Mouse (Mus musculus): Measurements from ENCODE around the gene Ccdc12. TPM values are rescaled to one million over a fixed set of nuclear protein-coding genes. Genes with fewer than 3 reads are reported as not detected.

Gene Ccdc12
- total and polyA plus RNA-seq, 2 experiments from 2014 or later: 25.0 to 102 TPM

- Histone ChIP-seq H3K27me3 (ENCODE audit: insufficient read depth, low read length) (no peaks in the 10 kb centered on the region), H3K4me2 (ENCODE audit: low read depth, low read length, poor library complexity, severe bottlenecking) (peak overlapping the region; percentile 67), H3K36me3 (ENCODE audit: insufficient read depth, low read length) (peaks cover 41% of the 10 kb centered on the region), H3K9me3 (ENCODE audit: low read length) (no peaks in the 10 kb centered on the region), H3K27ac (ENCODE audit: low read depth, low read length) (no peak overlapping the region), H3K9ac (replicated peaks; ENCODE audit: low read length, poor library complexity, severe bottlenecking) (peak overlapping the region; percentile 50; the same call in 1 of the 2 replicates), H3K4me1 (ENCODE audit: insufficient read depth, low read length) (peaks cover 5% of the 10 kb centered on the region), H3K4me3 (ENCODE audit: low read depth, low read length) (peak overlapping the region; percentile 38)
- no peak for TF ChIP-seq CTCF (IDR thresholded peaks at IDR 0.05)
- WGBS: 41% methylated on average over 8 of the region's 8 CpGs
- ATAC-seq (ENCODE audit: low FRiP score) (no peak), DNase-seq (ENCODE audit: low spot score) (no peak)
Observed at GRCm38 (mm10) chr9:110623416-110624195, 32.7 kb upstream of the Ccdc12 start.

- H3K4me2 ChIP-seq (ENCODE audit: low read depth, low read length, poor library complexity, severe bottlenecking): peak within 1 kb of the TSS; percentile 67
- ATAC-seq (ENCODE audit: low FRiP score) (peak; percentile 93), DNase-seq (ENCODE audit: low spot score) (peak; percentile 94)
- H3K27ac ChIP-seq (ENCODE audit: low read depth, low read length): peak within 1 kb of the TSS; percentile 74
- peak within 1 kb of the TSS; percentile 50 for H3K9ac ChIP-seq (replicated peaks; ENCODE audit: low read length, poor library complexity, severe bottlenecking)
- no peaks in the 10 kb centered on the region for H3K27me3 ChIP-seq (ENCODE audit: insufficient read depth, low read length)
- peaks cover 5% of the 10 kb centered on the region for H3K4me1 ChIP-seq (ENCODE audit: insufficient read depth, low read length)
- H3K4me3 ChIP-seq (ENCODE audit: low read depth, low read length): peak within 1 kb of the TSS; percentile 38
- WGBS: under 1% methylated on average over 41 of the region's 41 CpGs
- TF ChIP-seq CTCF (IDR thresholded peaks at IDR 0.05): no peak
- H3K36me3 ChIP-seq (ENCODE audit: insufficient read depth, low read length): peaks cover 38% of the 10 kb centered on the region
- H3K9me3 ChIP-seq (ENCODE audit: low read length): no peaks in the 10 kb centered on the region
Observed at GRCm38 (mm10) chr9:110624361-110625166, 31.7 kb upstream of the Ccdc12 start, which contains the start of gene Nradd. Gene Nradd (minus strand): TSS chr9:110624452.

GRCm38 (mm10) chr9:110625350-110625908 is 30.9 kb upstream of the Ccdc12 start:
- Histone ChIP-seq H3K27me3 (ENCODE audit: insufficient read depth, low read length) (no peaks in the 10 kb centered on the region), H3K36me3 (ENCODE audit: insufficient read depth, low read length) (peaks cover 36% of the 10 kb centered on the region), H3K9me3 (ENCODE audit: low read length) (no peaks in the 10 kb centered on the region), H3K4me1 (ENCODE audit: insufficient read depth, low read length) (peaks cover 5% of the 10 kb centered on the region), H3K4me2 (ENCODE audit: low read depth, low read length, poor library complexity, severe bottlenecking) (peak overlapping the region; percentile 67), H3K27ac (ENCODE audit: low read depth, low read length) (peak overlapping the region; percentile 74), H3K4me3 (ENCODE audit: low read depth, low read length) (peak overlapping the region; percentile 38), H3K9ac (replicated peaks; ENCODE audit: low read length, poor library complexity, severe bottlenecking) (peak overlapping the region; percentile 50)
- WGBS: 68% methylated on average over 11 of the region's 11 CpGs
- no peak for TF ChIP-seq CTCF (IDR thresholded peaks at IDR 0.05)
- DNase-seq (ENCODE audit: low spot score): no peak
- ATAC-seq (ENCODE audit: low FRiP score): no peak

- WGBS: 94% methylated on average over 15 of the region's 15 CpGs
- Histone ChIP-seq H3K27me3 (ENCODE audit: insufficient read depth, low read length) (no peaks in the 10 kb centered on the region), H3K36me3 (ENCODE audit: insufficient read depth, low read length) (peaks cover 33% of the 10 kb centered on the region), H3K4me1 (ENCODE audit: insufficient read depth, low read length) (peaks cover 2% of the 10 kb centered on the region), H3K4me2 (ENCODE audit: low read depth, low read length, poor library complexity, severe bottlenecking) (no peak overlapping the region), H3K4me3 (ENCODE audit: low read depth, low read length) (no peak overlapping the region), H3K9me3 (ENCODE audit: low read length) (no peaks in the 10 kb centered on the region), H3K27ac (ENCODE audit: low read depth, low read length) (no peak overlapping the region), H3K9ac (replicated peaks; ENCODE audit: low read length, poor library complexity, severe bottlenecking) (no peak overlapping the region)
- no peak for TF ChIP-seq CTCF (IDR thresholded peaks at IDR 0.05)
- ATAC-seq (ENCODE audit: low FRiP score) (no peak), DNase-seq (ENCODE audit: low spot score) (no peak)
Observed at GRCm38 (mm10) chr9:110630171-110630570, 26.1 kb upstream of the Ccdc12 start.

- no peaks in the 10 kb centered on the region for H3K4me1 ChIP-seq (ENCODE audit: insufficient read depth, low read length)
- ATAC-seq (ENCODE audit: low FRiP score): no peak; the same call in 1 of the 2 replicates
- peak overlapping the region; percentile 28 for H3K4me2 ChIP-seq (ENCODE audit: low read depth, low read length, poor library complexity, severe bottlenecking)
- no peaks in the 10 kb centered on the region for H3K27me3 ChIP-seq (ENCODE audit: insufficient read depth, low read length)
- TF ChIP-seq CTCF (IDR thresholded peaks at IDR 0.05): peak; percentile 76
- H3K4me3 ChIP-seq (ENCODE audit: low read depth, low read length): peak overlapping the region; percentile 2; the same call in 1 of the 2 replicates
- no peaks in the 10 kb centered on the region for H3K9me3 ChIP-seq (ENCODE audit: low read length)
- no peak overlapping the region for H3K27ac ChIP-seq (ENCODE audit: low read depth, low read length)
- WGBS: 26% methylated on average over 10 of the region's 10 CpGs
- no peak overlapping the region for H3K9ac ChIP-seq (replicated peaks; ENCODE audit: low read length, poor library complexity, severe bottlenecking)
- peak; percentile 81 for DNase-seq (ENCODE audit: low spot score)
- peaks cover 34% of the 10 kb centered on the region for H3K36me3 ChIP-seq (ENCODE audit: insufficient read depth, low read length)
Observed at GRCm38 (mm10) chr9:110631191-110631590, 25.1 kb upstream of the Ccdc12 start.
